Mouse (Mus musculus): ENCODE data around the gene Dnajb3. TPM values are rescaled to one million over a fixed set of nuclear protein-coding genes. Genes with fewer than 3 reads are reported as not detected.

Gene Dnajb3
- polyA plus RNA-seq, 1 experiment from 2014 or later, result 12.8 TPM

- H3K9ac ChIP-seq (ENCODE audit: low read depth, low read length), result no peak overlapping the region
- H3K4me1 ChIP-seq (ENCODE audit: control insufficient read depth, insufficient read depth, low read length), result no peaks in the 10 kb centered on the region
- no peak overlapping the region for H3K4me3 ChIP-seq (ENCODE audit: low read depth, low read length)
- H3K27me3 ChIP-seq (ENCODE audit: control insufficient read depth, insufficient read depth, low read depth, low read length), result no peaks in the 10 kb centered on the region
- 81% methylated on average over 2 of the region's 2 CpGs for WGBS
- ATAC-seq, result no peak
- H3K4me2 ChIP-seq (ENCODE audit: low read length), result no peak overlapping the region
- H3K27ac ChIP-seq (ENCODE audit: low read length), result no peak overlapping the region
- peaks cover 62% of the 10 kb centered on the region for H3K9me3 ChIP-seq (replicated peaks; ENCODE audit: control insufficient read depth, low read length, poor library complexity, severe bottlenecking)
- H3K36me3 ChIP-seq (ENCODE audit: control insufficient read depth, insufficient read depth, low read length), result no peaks in the 10 kb centered on the region
Measured at GRCm38 (mm10) chr1:88213766-88214461, 8.3 kb upstream of the Dnajb3 start.

- Histone ChIP-seq H3K4me3 (ENCODE audit: low read depth, low read length) (no peak overlapping the region), H3K36me3 (ENCODE audit: control insufficient read depth, insufficient read depth, low read length) (no peaks in the 10 kb centered on the region), H3K27ac (ENCODE audit: low read length) (no peak overlapping the region), H3K27me3 (ENCODE audit: control insufficient read depth, insufficient read depth, low read depth, low read length) (no peaks in the 10 kb centered on the region), H3K9me3 (replicated peaks; ENCODE audit: control insufficient read depth, low read length, poor library complexity, severe bottlenecking) (peaks cover 62% of the 10 kb centered on the region), H3K9ac (ENCODE audit: low read depth, low read length) (no peak overlapping the region), H3K4me2 (ENCODE audit: low read length) (no peak overlapping the region), H3K4me1 (ENCODE audit: control insufficient read depth, insufficient read depth, low read length) (no peaks in the 10 kb centered on the region)
- WGBS, result 74% methylated on average over 1 of the region's 1 CpGs
- no peak for ATAC-seq
Measured at GRCm38 (mm10) chr1:88213061-88213460, 7.5 kb upstream of the Dnajb3 start.

DNA sequence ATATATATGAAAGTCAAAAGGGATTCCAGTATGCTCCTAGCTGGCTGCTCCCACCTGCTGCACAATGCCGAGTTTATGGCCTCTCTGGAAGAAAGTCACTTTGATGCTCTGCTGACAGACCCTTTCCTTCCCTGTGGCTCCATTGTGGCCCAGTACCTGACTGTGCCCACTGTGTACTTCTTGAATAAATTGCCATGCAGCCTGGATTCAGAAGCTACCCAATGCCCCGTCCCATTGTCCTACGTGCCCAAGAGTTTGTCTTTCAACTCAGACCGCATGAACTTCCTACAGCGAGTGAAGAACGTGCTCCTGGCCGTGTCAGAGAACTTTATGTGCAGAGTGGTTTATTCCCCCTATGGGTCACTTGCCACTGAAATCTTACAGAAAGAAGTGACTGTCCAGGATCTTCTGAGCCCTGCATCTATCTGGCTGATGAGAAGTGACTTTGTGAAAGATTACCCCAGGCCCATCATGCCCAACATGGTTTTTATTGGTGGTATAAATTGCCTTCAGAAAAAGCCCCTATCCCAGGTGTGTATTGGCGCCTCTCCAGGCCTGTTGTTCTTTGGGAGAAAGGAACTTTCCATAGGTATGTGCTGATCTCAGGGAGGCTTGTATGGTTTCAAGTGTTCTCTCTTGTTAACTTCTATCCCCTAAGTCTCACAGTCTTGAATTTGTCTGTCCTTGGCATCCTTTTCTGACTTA lies 6.9 kb upstream of the Dnajb3 start:
- 0 out of 2 replicates have a peak, but pooled peaks have one; percentile 18 for ATAC-seq
- 60% methylated on average over 8 of the region's 8 CpGs for WGBS
- H3K27me3 ChIP-seq (ENCODE audit: control insufficient read depth, insufficient read depth, low read depth, low read length), result no peaks in the 10 kb centered on the region
- H3K27ac ChIP-seq (ENCODE audit: low read length), result no peak overlapping the region
- no peak overlapping the region for H3K4me3 ChIP-seq (ENCODE audit: low read depth, low read length)
- H3K4me1 ChIP-seq (ENCODE audit: control insufficient read depth, insufficient read depth, low read length), result no peaks in the 10 kb centered on the region
- H3K9ac ChIP-seq (ENCODE audit: low read depth, low read length), result no peak overlapping the region
- peaks cover 59% of the 10 kb centered on the region for H3K9me3 ChIP-seq (replicated peaks; ENCODE audit: control insufficient read depth, low read length, poor library complexity, severe bottlenecking)
- no peak overlapping the region for H3K4me2 ChIP-seq (ENCODE audit: low read length)
- H3K36me3 ChIP-seq (ENCODE audit: control insufficient read depth, insufficient read depth, low read length), result no peaks in the 10 kb centered on the region

DNA sequence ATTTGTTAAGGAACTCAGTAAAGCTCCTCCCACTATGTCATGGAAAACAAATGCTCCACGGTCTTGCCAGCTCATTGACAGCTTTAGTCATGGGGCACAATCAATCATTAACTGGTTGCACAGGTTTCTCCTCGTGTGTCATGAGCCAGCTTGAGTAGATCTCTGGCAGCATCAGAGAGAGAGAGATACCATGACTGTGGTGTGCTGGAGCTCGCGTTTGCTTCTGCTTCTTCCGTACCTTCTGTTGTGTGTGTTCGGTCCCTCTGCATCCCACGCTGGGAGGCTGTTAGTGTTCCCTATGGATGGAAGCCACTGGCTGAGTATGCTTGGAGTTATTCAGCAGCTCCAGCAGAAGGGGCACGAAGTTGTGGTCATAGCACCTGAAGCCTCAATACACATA lies 6.2 kb upstream of the Dnajb3 start, which contains the start of gene Ugt1a1:
Ugt1a1 (plus strand) TSS at position 148 of the 400 bp plus-strand sequence.
- Histone ChIP-seq H3K4me1 (ENCODE audit: control insufficient read depth, insufficient read depth, low read length) (no peaks in the 10 kb centered on the region), H3K4me3 (ENCODE audit: low read depth, low read length) (no peak within 1 kb of the TSS), H3K9ac (ENCODE audit: low read depth, low read length) (no peak within 1 kb of the TSS), H3K27ac (ENCODE audit: low read length) (no peak within 1 kb of the TSS), H3K9me3 (replicated peaks; ENCODE audit: control insufficient read depth, low read length, poor library complexity, severe bottlenecking) (peaks cover 52% of the 10 kb centered on the region), H3K27me3 (ENCODE audit: control insufficient read depth, insufficient read depth, low read depth, low read length) (no peaks in the 10 kb centered on the region), H3K36me3 (ENCODE audit: control insufficient read depth, insufficient read depth, low read length) (no peaks in the 10 kb centered on the region), H3K4me2 (ENCODE audit: low read length) (no peak within 1 kb of the TSS)
- WGBS, result 69% methylated on average over 8 of the region's 8 CpGs
- ATAC-seq, result peak; percentile 34; the same call in 1 of the 2 replicates

- 84% methylated on average over 2 of the region's 2 CpGs for WGBS
- H3K4me1 ChIP-seq (ENCODE audit: control insufficient read depth, insufficient read depth, low read length), result peaks cover 2% of the 10 kb centered on the region; the same call in 1 of the 2 replicates
- no peaks in the 10 kb centered on the region for H3K36me3 ChIP-seq (ENCODE audit: control insufficient read depth, insufficient read depth, low read length)
- no peak for ATAC-seq
- no peak overlapping the region for H3K9ac ChIP-seq (ENCODE audit: low read depth, low read length)
- H3K27ac ChIP-seq (ENCODE audit: low read length), result no peak overlapping the region
- no peaks in the 10 kb centered on the region for H3K27me3 ChIP-seq (ENCODE audit: control insufficient read depth, insufficient read depth, low read depth, low read length)
- H3K4me2 ChIP-seq (ENCODE audit: low read length), result no peak overlapping the region
- no peak overlapping the region for H3K4me3 ChIP-seq (ENCODE audit: low read depth, low read length)
- peaks cover 13% of the 10 kb centered on the region for H3K9me3 ChIP-seq (replicated peaks; ENCODE audit: control insufficient read depth, low read length, poor library complexity, severe bottlenecking)
Measured at GRCm38 (mm10) chr1:88206843-88207479, 1.4 kb upstream of the Dnajb3 start.

GRCm38 (mm10) chr1:88200456-88200855 lies 5.1 kb downstream of the Dnajb3 start, which contains the start of gene Ugt1a2:
TSS of gene Ugt1a2 (plus strand) at chr1:88200601.
- no peaks in the 10 kb centered on the region for H3K36me3 ChIP-seq (ENCODE audit: control insufficient read depth, insufficient read depth, low read length)
- no peak for ATAC-seq
- 85% methylated on average over 7 of the region's 7 CpGs for WGBS

GRCm38 (mm10) chr1:88199996-88200395 lies 5.6 kb downstream of the Dnajb3 start:
- no peak overlapping the region for H3K4me3 ChIP-seq (ENCODE audit: low read depth, low read length)
- H3K9ac ChIP-seq (ENCODE audit: low read depth, low read length), result no peak overlapping the region
- no peak overlapping the region for H3K4me2 ChIP-seq (ENCODE audit: low read length)
- ATAC-seq, result no peak
- H3K27me3 ChIP-seq (ENCODE audit: control insufficient read depth, insufficient read depth, low read depth, low read length), result no peaks in the 10 kb centered on the region
- WGBS, result 80% methylated on average over 2 of the region's 2 CpGs
- H3K9me3 ChIP-seq (replicated peaks; ENCODE audit: control insufficient read depth, low read length, poor library complexity, severe bottlenecking), result peaks cover 5% of the 10 kb centered on the region; the same call in 1 of the 2 replicates
- no peaks in the 10 kb centered on the region for H3K4me1 ChIP-seq (ENCODE audit: control insufficient read depth, insufficient read depth, low read length)
- no peak overlapping the region for H3K27ac ChIP-seq (ENCODE audit: low read length)
- H3K36me3 ChIP-seq (ENCODE audit: control insufficient read depth, insufficient read depth, low read length), result no peaks in the 10 kb centered on the region

More at GRCm38 (mm10) chr1:88200456-88200855, 5.1 kb downstream of the Dnajb3 start, which contains the start of gene Ugt1a2:
- Histone ChIP-seq H3K27ac (ENCODE audit: low read length) (no peak within 1 kb of the TSS), H3K27me3 (ENCODE audit: control insufficient read depth, insufficient read depth, low read depth, low read length) (no peaks in the 10 kb centered on the region), H3K9ac (ENCODE audit: low read depth, low read length) (no peak within 1 kb of the TSS), H3K9me3 (replicated peaks; ENCODE audit: control insufficient read depth, low read length, poor library complexity, severe bottlenecking) (peaks cover 5% of the 10 kb centered on the region; the same call in 1 of the 2 replicates), H3K4me3 (ENCODE audit: low read depth, low read length) (no peak within 1 kb of the TSS), H3K4me1 (ENCODE audit: control insufficient read depth, insufficient read depth, low read length) (no peaks in the 10 kb centered on the region; the same call in 1 of the 2 replicates), H3K4me2 (ENCODE audit: low read length) (no peak within 1 kb of the TSS)

- Histone ChIP-seq H3K36me3 (ENCODE audit: control insufficient read depth, insufficient read depth, low read length) (no peaks in the 10 kb centered on the region), H3K27ac (ENCODE audit: low read length) (no peak overlapping the region), H3K9me3 (replicated peaks; ENCODE audit: control insufficient read depth, low read length, poor library complexity, severe bottlenecking) (no peaks in the 10 kb centered on the region), H3K4me1 (ENCODE audit: control insufficient read depth, insufficient read depth, low read length) (no peaks in the 10 kb centered on the region), H3K4me2 (ENCODE audit: low read length) (no peak overlapping the region), H3K9ac (ENCODE audit: low read depth, low read length) (no peak overlapping the region), H3K4me3 (ENCODE audit: low read depth, low read length) (no peak overlapping the region), H3K27me3 (ENCODE audit: control insufficient read depth, insufficient read depth, low read depth, low read length) (no peaks in the 10 kb centered on the region)
- ATAC-seq, result no peak
- 74% methylated on average over 3 of the region's 3 CpGs for WGBS
Measured at GRCm38 (mm10) chr1:88197443-88197842, 8.1 kb downstream of the Dnajb3 start.

Data from midbrain, embryonic 16.5 days (tissue).